Mouse (Mus musculus) retina, adult 2 months (tissue): Measurements from ENCODE around the gene Ndufaf5.
"Not testable (repeated sequence)": the region's sequence is repeated elsewhere in the genome, so short reads cannot be mapped to it uniquely, and the experiment has no call there.

Experiments
- DNase-seq: peaks from one replicate; pipeline ENCODE4 v3.0.0-alpha.2; 2012; ENCODE audit warnings: low read depth, low spot score

Ndufaf5 gene

GRCm38 (mm10) chr2:140170127-140170802, at the start of gene Ndufaf5, which contains the start of gene Esf1:
Gene Ndufaf5, plus strand, starts transcription at chr2:140170649.
Gene Esf1, minus strand, starts transcription at chr2:140170564.
- peak; percentile 93 for DNase-seq

- DNase-seq, result no peak
These were observed 44.9 kb upstream of the Ndufaf5 start for GRCm38 (mm10) chr2:140125516-140125915.

- not testable (repeated sequence) for DNase-seq
These were observed 18.7 kb upstream of the Ndufaf5 start, which contains the start of gene Gm17374 for GRCm38 (mm10) chr2:140151743-140152142. Gene Gm17374, plus strand, starts transcription at chr2:140152043.

GRCm38 (mm10) chr2:140159186-140159730, 11.2 kb upstream of the Ndufaf5 start:
- DNase-seq, result peak; percentile 20

GRCm38 (mm10) chr2:140163351-140163854, 7.0 kb upstream of the Ndufaf5 start:
- DNase-seq, result no peak

GRCm38 (mm10) chr2:140169057-140169456, 1.4 kb upstream of the Ndufaf5 start:
- DNase-seq, result no peak

GRCm38 (mm10) chr2:140170803-140171553, 529 bp downstream of the Ndufaf5 start:
- DNase-seq, result peak; percentile 11

- not testable (repeated sequence) for DNase-seq
These were observed 15.3 kb downstream of the Ndufaf5 start for GRCm38 (mm10) chr2:140185685-140186210.

GRCm38 (mm10) chr2:140200713-140201112, 30.3 kb downstream of the Ndufaf5 start:
- DNase-seq, result no peak

GRCm38 (mm10) chr2:140202573-140202972, 32.1 kb downstream of the Ndufaf5 start:
- DNase-seq, result peak; percentile 64

- DNase-seq, result no peak
These were observed 33.3 kb downstream of the Ndufaf5 start for GRCm38 (mm10) chr2:140203756-140204155.

- no peak for DNase-seq
These were observed 44.1 kb downstream of the Ndufaf5 start for GRCm38 (mm10) chr2:140214519-140215027.

- no peak for DNase-seq
These were observed 45.0 kb downstream of the Ndufaf5 start for GRCm38 (mm10) chr2:140215415-140215814.

- no peak for DNase-seq
These were observed 45.5 kb downstream of the Ndufaf5 start for GRCm38 (mm10) chr2:140215965-140216364.

- no peak for DNase-seq
These were observed 49.9 kb downstream of the Ndufaf5 start for GRCm38 (mm10) chr2:140220325-140220724.

- DNase-seq, result no peak
These were observed 59.8 kb downstream of the Ndufaf5 start for GRCm38 (mm10) chr2:140230295-140230694.

- DNase-seq, result no peak
These were observed 66.8 kb downstream of the Ndufaf5 start for GRCm38 (mm10) chr2:140237245-140237644.

- no peak for DNase-seq
These were observed 71.9 kb downstream of the Ndufaf5 start for GRCm38 (mm10) chr2:140242398-140242797.

GRCm38 (mm10) chr2:140243105-140243504, 72.7 kb downstream of the Ndufaf5 start:
- no peak for DNase-seq
